Mouse (Mus musculus): ENCODE data around the gene Ttc28. TPM values are rescaled to one million over a fixed set of nuclear protein-coding genes. Genes with fewer than 3 reads are reported as not detected.
A peak's percentile ranks its signal among the peaks of the same experiment; 100 is the strongest.

Gene Ttc28
- polyA plus RNA-seq, 1 experiment from 2014 or later: 17.8 TPM

DNA sequence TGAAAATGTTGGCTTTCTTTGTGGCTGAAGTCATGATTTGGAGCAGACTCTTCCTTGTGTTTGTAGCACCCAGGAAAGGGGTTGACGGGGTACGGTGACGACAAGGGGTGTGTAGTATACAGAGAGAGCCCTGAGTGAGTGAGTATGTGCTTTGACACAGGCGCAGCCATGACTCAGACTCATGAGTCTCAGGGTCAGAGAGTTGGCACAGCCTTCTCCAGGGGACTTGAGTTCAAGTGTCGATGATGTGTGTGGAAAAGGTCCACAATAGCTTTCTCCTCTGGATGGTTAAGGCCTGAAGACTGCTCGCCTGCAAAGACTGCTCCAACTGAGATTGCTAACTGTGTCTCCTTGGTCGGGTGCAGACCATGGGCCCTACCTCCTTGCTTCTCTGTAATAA is 97.1 kb downstream of the Ttc28 start:
- 92% methylated on average over 7 of the region's 7 CpGs for WGBS
- H3K27me3 ChIP-seq (ENCODE audit: control insufficient read depth, insufficient read depth, low read length): no peaks in the 10 kb centered on the region
- no peak overlapping the region for H3K4me3 ChIP-seq (ENCODE audit: low read depth, low read length)
- no peak overlapping the region for H3K9ac ChIP-seq (replicated peaks; ENCODE audit: low read depth, low read length)
- H3K4me1 ChIP-seq (ENCODE audit: control insufficient read depth, insufficient read depth, low read length): peaks cover 11% of the 10 kb centered on the region; the same call in 1 of the 2 replicates
- H3K4me2 ChIP-seq (replicated peaks; ENCODE audit: low read depth, low read length): no peak overlapping the region
- peaks cover 4% of the 10 kb centered on the region; the same call in 1 of the 2 replicates for H3K9me3 ChIP-seq (ENCODE audit: control insufficient read depth, low read depth, low read length)
- H3K27ac ChIP-seq (ENCODE audit: low read length): no peak overlapping the region
- no peak for ATAC-seq (ENCODE audit: insufficient number of reproducible peaks, insufficient read depth, low FRiP score, low read depth)
- H3K36me3 ChIP-seq (ENCODE audit: control insufficient read depth, insufficient read depth, low read length): no peaks in the 10 kb centered on the region

DNA sequence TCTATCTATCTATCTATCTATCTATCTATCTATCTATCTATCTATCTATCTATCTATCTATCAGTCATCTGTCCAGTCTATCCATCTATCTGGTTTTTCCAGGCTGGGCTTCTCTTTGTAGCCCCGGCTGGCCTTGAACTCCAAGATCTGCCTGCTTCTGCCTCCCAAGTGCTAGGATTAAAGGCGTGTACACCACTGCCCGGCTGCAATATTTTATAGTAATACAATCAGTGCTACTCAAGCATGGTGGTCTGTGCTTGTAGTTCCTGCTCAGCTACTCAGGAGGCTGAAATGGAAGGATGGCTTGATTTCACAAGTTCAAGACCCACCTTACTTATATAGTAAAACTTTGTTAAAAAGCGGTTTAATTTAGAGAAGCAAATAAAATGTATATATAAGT is 98.2 kb downstream of the Ttc28 start:
- no peaks in the 10 kb centered on the region for H3K27me3 ChIP-seq (ENCODE audit: control insufficient read depth, insufficient read depth, low read length)
- H3K4me3 ChIP-seq (ENCODE audit: low read depth, low read length): no peak overlapping the region
- H3K4me2 ChIP-seq (replicated peaks; ENCODE audit: low read depth, low read length): no peak overlapping the region
- no peak for ATAC-seq (ENCODE audit: insufficient number of reproducible peaks, insufficient read depth, low FRiP score, low read depth)
- no peaks in the 10 kb centered on the region for H3K36me3 ChIP-seq (ENCODE audit: control insufficient read depth, insufficient read depth, low read length)
- no peak overlapping the region for H3K9ac ChIP-seq (replicated peaks; ENCODE audit: low read depth, low read length)
- H3K9me3 ChIP-seq (ENCODE audit: control insufficient read depth, low read depth, low read length): peaks cover 4% of the 10 kb centered on the region; the same call in 1 of the 2 replicates
- WGBS: 87% methylated on average over 4 of the region's 4 CpGs
- H3K27ac ChIP-seq (ENCODE audit: low read length): no peak overlapping the region
- H3K4me1 ChIP-seq (ENCODE audit: control insufficient read depth, insufficient read depth, low read length): peaks cover 11% of the 10 kb centered on the region; the same call in 1 of the 2 replicates

DNA sequence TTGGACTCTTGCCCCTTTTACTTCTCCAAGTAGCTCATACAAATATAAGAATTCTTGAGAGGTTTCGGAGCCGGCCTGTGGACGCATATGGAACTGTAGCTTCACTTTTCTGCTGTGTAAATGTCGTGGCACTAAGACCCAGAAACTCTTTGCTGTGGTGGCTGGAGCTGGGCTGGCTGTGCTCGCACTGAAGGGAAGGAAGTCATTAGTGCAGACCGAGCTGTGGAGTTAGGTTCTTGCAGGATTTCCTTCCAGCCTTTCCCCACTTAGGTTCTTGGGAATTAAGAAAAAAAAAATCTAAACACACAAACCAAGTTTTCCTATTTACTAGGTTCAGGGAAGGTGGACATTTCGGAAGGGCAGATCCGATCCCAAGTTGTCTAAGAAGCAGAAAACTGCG is 98.9 kb downstream of the Ttc28 start:
- peak; percentile 85 for ATAC-seq (ENCODE audit: insufficient number of reproducible peaks, insufficient read depth, low FRiP score, low read depth)
- peaks cover 4% of the 10 kb centered on the region; the same call in 1 of the 2 replicates for H3K9me3 ChIP-seq (ENCODE audit: control insufficient read depth, low read depth, low read length)
- H3K27ac ChIP-seq (ENCODE audit: low read length): peak overlapping the region; percentile 94
- peak overlapping the region; percentile 80 for H3K9ac ChIP-seq (replicated peaks; ENCODE audit: low read depth, low read length)
- H3K4me1 ChIP-seq (ENCODE audit: control insufficient read depth, insufficient read depth, low read length): peaks cover 11% of the 10 kb centered on the region; the same call in 1 of the 2 replicates
- peak overlapping the region; percentile 56 for H3K4me3 ChIP-seq (ENCODE audit: low read depth, low read length)
- H3K4me2 ChIP-seq (replicated peaks; ENCODE audit: low read depth, low read length): peak overlapping the region; percentile 91
- H3K36me3 ChIP-seq (ENCODE audit: control insufficient read depth, insufficient read depth, low read length): no peaks in the 10 kb centered on the region
- no peaks in the 10 kb centered on the region for H3K27me3 ChIP-seq (ENCODE audit: control insufficient read depth, insufficient read depth, low read length)
- 1% methylated on average over 9 of the region's 9 CpGs for WGBS

DNA sequence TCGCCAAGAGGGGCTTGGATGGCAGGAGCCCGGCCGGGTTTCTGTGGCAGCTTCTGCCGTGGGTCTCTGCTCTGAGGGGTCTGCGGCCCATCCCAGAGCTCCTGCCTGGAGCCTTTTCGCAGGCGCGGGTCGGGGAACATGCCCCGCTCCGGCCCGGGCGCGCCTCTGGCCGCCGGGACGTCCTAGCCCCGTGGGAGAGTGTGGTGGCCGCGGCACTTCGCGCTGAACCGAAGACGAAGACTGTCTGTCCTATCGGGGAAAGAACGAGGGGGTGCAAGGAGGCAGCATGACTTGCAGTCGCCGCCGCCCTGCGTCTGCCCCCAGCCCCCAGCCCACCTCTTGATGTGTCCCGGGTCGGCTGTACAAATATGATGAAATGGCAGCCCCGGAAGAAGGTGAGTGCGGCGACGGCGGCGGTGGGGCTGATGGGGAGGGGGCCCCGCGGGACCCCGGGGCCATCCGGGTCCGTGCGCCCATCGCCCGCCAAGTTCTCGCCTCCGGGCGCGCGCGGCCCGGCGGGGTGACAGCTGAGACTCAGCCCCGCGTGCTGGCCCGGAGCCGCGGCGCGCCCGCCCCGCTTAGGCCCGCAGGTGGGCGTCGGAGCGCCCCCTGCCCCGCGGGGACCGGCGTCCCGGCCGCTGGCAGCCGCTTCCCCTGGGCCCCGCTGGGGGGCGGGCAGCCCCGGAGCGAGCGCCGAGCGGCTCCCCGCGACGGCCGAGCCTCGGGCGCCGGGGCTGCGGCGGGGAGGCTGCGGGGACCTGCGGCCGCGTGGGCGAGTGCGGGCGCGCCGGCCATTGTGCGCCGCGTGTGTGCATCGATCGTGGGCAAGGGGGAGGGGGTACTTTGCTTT is 99.6 kb downstream of the Ttc28 start:
- Histone ChIP-seq H3K27ac (ENCODE audit: low read length) (peak overlapping the region; percentile 94), H3K9ac (replicated peaks; ENCODE audit: low read depth, low read length) (peak overlapping the region; percentile 80), H3K4me3 (ENCODE audit: low read depth, low read length) (peak overlapping the region; percentile 56), H3K27me3 (ENCODE audit: control insufficient read depth, insufficient read depth, low read length) (no peaks in the 10 kb centered on the region), H3K36me3 (ENCODE audit: control insufficient read depth, insufficient read depth, low read length) (no peaks in the 10 kb centered on the region), H3K9me3 (ENCODE audit: control insufficient read depth, low read depth, low read length) (peaks cover 4% of the 10 kb centered on the region; the same call in 1 of the 2 replicates), H3K4me2 (replicated peaks; ENCODE audit: low read depth, low read length) (peak overlapping the region; percentile 91), H3K4me1 (ENCODE audit: control insufficient read depth, insufficient read depth, low read length) (peaks cover 15% of the 10 kb centered on the region; the same call in 1 of the 2 replicates)
- under 1% methylated on average over 100 of the region's 104 CpGs for WGBS
- ATAC-seq (ENCODE audit: insufficient number of reproducible peaks, insufficient read depth, low FRiP score, low read depth): peak; percentile 47; the same call in 1 of the 2 replicates

DNA sequence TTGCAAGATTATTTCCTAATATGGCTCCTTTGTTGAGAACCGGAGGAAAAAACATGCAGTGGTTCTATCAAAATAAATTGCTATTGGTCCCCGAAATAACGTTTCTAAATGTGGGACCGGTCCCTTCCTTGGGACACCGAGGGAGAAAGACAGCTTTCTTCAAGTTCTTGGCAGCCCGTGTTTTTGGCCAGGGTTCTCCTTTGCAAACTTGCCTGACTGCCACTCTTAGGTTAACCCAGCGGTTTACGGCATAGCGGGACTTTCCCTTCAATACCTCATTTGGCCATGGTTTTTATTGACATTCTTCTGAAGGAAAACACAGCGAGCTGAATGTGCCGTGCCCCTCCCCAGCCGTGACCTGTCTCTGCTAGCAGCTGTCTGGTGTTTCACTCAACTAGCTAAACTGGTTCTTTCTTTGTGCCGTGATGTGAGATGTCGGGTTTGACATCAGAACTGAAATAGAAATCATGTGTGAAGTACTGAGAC is 100.3 kb downstream of the Ttc28 start:
- H3K27ac ChIP-seq (ENCODE audit: low read length): peak overlapping the region; percentile 94
- peak; percentile 66 for ATAC-seq (ENCODE audit: insufficient number of reproducible peaks, insufficient read depth, low FRiP score, low read depth)
- peak overlapping the region; percentile 80 for H3K9ac ChIP-seq (replicated peaks; ENCODE audit: low read depth, low read length)
- H3K4me1 ChIP-seq (ENCODE audit: control insufficient read depth, insufficient read depth, low read length): peaks cover 16% of the 10 kb centered on the region; the same call in 1 of the 2 replicates
- H3K9me3 ChIP-seq (ENCODE audit: control insufficient read depth, low read depth, low read length): no peaks in the 10 kb centered on the region
- H3K36me3 ChIP-seq (ENCODE audit: control insufficient read depth, insufficient read depth, low read length): no peaks in the 10 kb centered on the region
- peak overlapping the region; percentile 91 for H3K4me2 ChIP-seq (replicated peaks; ENCODE audit: low read depth, low read length)
- H3K4me3 ChIP-seq (ENCODE audit: low read depth, low read length): peak overlapping the region; percentile 56
- H3K27me3 ChIP-seq (ENCODE audit: control insufficient read depth, insufficient read depth, low read length): no peaks in the 10 kb centered on the region
- under 1% methylated on average over 14 of the region's 14 CpGs for WGBS

DNA sequence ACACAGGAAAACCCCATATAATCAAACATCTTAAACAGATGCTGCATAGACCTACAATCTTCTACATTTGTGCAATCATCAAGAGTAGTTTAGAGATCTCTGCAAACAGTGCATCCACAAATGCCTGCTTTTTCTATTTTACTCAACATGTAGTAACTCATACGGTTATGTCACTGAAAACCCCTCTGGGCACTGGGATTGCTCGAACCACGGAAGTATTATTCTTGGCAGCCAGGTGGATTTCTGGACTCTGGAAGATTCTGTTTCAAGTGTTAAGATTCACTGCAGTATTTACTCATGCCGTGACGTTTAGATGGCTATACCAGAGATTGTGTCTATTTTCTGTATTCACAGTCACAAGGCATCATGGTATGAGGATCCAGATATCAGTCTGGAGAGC is 101.0 kb downstream of the Ttc28 start:
- H3K9ac ChIP-seq (replicated peaks; ENCODE audit: low read depth, low read length): no peak overlapping the region
- H3K27ac ChIP-seq (ENCODE audit: low read length): peak overlapping the region; percentile 2; the same call in 1 of the 2 replicates
- WGBS: 42% methylated on average over 5 of the region's 5 CpGs

DNA sequence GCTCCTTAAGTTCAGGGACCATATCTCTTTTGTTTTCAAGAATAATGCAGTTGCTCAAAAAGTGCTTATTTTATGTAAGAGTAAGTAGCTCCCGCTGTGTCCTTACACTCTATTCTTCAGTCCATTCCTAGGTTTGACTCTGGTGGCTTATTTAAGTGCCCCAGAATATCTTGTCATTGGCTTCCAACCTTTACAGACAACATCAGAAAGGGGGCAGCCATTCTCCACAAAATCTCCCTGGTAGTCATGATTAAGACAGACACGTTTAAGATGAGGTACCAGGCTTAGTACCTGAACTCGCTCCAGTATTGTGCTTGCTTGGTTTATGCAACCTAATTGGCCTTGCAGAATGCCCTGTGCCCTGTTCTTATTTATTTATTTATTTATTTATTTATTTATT is 102.8 kb downstream of the Ttc28 start:
- Histone ChIP-seq H3K9me3 (ENCODE audit: control insufficient read depth, low read depth, low read length) (no peaks in the 10 kb centered on the region), H3K27me3 (ENCODE audit: control insufficient read depth, insufficient read depth, low read length) (no peaks in the 10 kb centered on the region), H3K9ac (replicated peaks; ENCODE audit: low read depth, low read length) (no peak overlapping the region), H3K36me3 (ENCODE audit: control insufficient read depth, insufficient read depth, low read length) (no peaks in the 10 kb centered on the region), H3K4me3 (ENCODE audit: low read depth, low read length) (no peak overlapping the region), H3K4me2 (replicated peaks; ENCODE audit: low read depth, low read length) (no peak overlapping the region), H3K4me1 (ENCODE audit: control insufficient read depth, insufficient read depth, low read length) (peaks cover 16% of the 10 kb centered on the region; the same call in 1 of the 2 replicates), H3K27ac (ENCODE audit: low read length) (no peak overlapping the region)
- 66% methylated on average over 3 of the region's 3 CpGs for WGBS
- ATAC-seq (ENCODE audit: insufficient number of reproducible peaks, insufficient read depth, low FRiP score, low read depth): no peak

More for the DNA sequence above, 101.0 kb downstream of the Ttc28 start:
- H3K4me2 ChIP-seq (replicated peaks; ENCODE audit: low read depth, low read length): peak overlapping the region; percentile 91
- peaks cover 16% of the 10 kb centered on the region; the same call in 1 of the 2 replicates for H3K4me1 ChIP-seq (ENCODE audit: control insufficient read depth, insufficient read depth, low read length)
- peak overlapping the region; percentile 56 for H3K4me3 ChIP-seq (ENCODE audit: low read depth, low read length)
- no peaks in the 10 kb centered on the region for H3K27me3 ChIP-seq (ENCODE audit: control insufficient read depth, insufficient read depth, low read length)
- no peaks in the 10 kb centered on the region for H3K9me3 ChIP-seq (ENCODE audit: control insufficient read depth, low read depth, low read length)
- no peaks in the 10 kb centered on the region for H3K36me3 ChIP-seq (ENCODE audit: control insufficient read depth, insufficient read depth, low read length)
- ATAC-seq (ENCODE audit: insufficient number of reproducible peaks, insufficient read depth, low FRiP score, low read depth): no peak

DNA sequence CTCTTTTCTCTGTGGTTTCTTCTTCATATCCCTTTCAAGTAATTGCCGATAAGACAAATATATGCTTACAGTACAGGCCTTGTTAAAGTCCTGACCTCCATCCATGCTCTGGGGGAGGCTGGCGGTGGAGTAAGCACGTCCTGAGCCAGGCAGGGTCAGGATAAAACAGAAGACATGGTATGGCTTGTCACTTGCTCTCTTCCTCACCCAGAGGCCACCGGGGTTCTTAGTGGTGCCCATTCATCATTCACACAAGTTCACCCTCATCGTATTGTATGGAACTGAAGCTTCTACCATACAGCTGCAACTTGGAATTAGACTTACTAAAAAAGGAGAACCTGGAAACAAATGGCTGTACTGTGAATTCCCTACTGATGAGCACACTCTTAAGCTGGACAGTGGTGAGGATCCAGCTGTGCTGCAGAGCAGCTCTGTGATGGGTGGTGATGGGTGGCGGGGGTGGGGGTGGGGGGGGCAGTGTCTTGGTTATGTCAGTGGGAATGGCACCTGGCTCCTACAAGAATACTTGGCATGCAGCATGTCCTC is 104.6 kb downstream of the Ttc28 start:
- Histone ChIP-seq H3K9me3 (ENCODE audit: control insufficient read depth, low read depth, low read length) (no peaks in the 10 kb centered on the region), H3K4me1 (ENCODE audit: control insufficient read depth, insufficient read depth, low read length) (peaks cover 16% of the 10 kb centered on the region; the same call in 1 of the 2 replicates), H3K4me2 (replicated peaks; ENCODE audit: low read depth, low read length) (no peak overlapping the region), H3K27ac (ENCODE audit: low read length) (no peak overlapping the region), H3K4me3 (ENCODE audit: low read depth, low read length) (no peak overlapping the region), H3K27me3 (ENCODE audit: control insufficient read depth, insufficient read depth, low read length) (no peaks in the 10 kb centered on the region), H3K36me3 (ENCODE audit: control insufficient read depth, insufficient read depth, low read length) (no peaks in the 10 kb centered on the region), H3K9ac (replicated peaks; ENCODE audit: low read depth, low read length) (no peak overlapping the region)
- WGBS: 62% methylated on average over 6 of the region's 6 CpGs
- ATAC-seq (ENCODE audit: insufficient number of reproducible peaks, insufficient read depth, low FRiP score, low read depth): no peak

Measured in stomach, embryonic 14.5 days (tissue).